Mouse (Mus musculus): ENCODE measurements at regions not wholly inside any gene's neighbourhood (a gene's known extent, or its start where the extent isn't known, plus 50 kb on each side); places are given as distances from the start of the nearest gene placed in this dataset.

GRCm38 (mm10) chr8:89914076-89914475, 434.1 kb downstream of the Tox3 start:
- TF ChIP-seq POLR2A (IDR thresholded peaks at IDR 0.05; ENCODE audit: extremely low read depth, insufficient read depth, low read length) (no peak), CTCF (IDR thresholded peaks at IDR 0.05; ENCODE audit: low read depth, low read length) (no peak)
